Mouse (Mus musculus): ENCODE measurements around the gene Bin2.

Gene Bin2

DNA sequence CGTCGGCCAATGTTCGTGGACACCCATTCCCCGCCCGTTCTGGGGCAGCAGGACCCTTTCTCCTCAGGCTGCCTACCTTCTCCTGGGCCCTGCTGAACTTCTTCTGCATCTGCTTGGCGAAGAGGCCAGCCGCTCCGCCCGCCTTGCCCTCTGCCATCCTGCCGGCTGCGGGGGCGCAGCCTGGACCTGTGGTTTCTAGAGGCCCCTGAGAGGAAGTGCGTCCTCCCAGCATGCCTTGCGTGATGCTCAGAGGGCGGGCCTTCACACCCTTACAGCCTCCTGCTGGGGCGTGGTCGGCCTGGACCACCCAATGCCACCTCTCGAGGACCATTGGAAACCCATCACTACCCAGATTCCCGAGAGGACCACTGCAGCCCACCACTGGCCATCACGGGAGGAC is at the start of gene Bin2:
Gene Bin2, minus strand, starts transcription at position 217 of the 400 bp plus-strand sequence.
- peak; percentile 88 for DNase-seq (ENCODE audit: extremely low read depth, low read depth)

DNA sequence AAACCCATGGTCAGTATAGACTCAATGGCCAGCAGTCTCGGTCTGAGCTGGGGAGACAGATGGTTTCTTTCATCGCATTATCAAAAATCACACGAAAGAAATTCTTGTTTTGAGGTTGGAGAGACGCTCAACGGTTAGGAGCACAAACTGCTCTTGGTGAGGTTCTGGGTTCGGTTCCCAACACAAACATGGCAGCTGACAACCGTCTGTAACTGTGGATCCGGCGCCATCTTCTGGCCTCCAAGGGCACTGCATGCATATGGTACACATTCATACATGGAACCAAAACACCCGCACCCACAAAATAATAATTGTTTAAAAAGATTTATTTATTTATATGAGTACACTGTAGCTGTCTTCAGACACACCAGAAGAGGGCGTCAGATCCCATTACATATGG is 49.2 kb upstream of the Bin2 start:
- no peak for DNase-seq (ENCODE audit: extremely low read depth, low read depth)

DNA sequence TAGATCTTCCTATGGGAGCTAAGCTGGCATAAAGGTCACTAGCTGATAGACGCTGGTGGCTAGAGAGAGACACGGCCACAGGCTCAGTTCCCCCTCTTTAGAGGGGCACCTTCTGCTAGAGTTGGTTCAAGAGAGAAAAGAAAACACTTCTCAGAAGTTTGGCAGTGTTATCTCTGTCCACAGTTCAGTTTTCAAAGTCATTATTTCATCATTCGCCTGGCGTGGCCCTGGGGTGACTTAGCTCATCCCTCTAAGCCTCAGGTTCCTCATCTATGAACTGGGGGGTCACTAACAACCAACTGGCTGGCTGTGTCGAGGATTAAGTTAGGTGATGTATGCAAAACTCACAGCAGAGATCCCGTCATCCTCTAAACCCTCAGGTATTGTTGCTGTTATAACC is 48.6 kb upstream of the Bin2 start:
- peak; percentile 82 for DNase-seq (ENCODE audit: extremely low read depth, low read depth)

DNA sequence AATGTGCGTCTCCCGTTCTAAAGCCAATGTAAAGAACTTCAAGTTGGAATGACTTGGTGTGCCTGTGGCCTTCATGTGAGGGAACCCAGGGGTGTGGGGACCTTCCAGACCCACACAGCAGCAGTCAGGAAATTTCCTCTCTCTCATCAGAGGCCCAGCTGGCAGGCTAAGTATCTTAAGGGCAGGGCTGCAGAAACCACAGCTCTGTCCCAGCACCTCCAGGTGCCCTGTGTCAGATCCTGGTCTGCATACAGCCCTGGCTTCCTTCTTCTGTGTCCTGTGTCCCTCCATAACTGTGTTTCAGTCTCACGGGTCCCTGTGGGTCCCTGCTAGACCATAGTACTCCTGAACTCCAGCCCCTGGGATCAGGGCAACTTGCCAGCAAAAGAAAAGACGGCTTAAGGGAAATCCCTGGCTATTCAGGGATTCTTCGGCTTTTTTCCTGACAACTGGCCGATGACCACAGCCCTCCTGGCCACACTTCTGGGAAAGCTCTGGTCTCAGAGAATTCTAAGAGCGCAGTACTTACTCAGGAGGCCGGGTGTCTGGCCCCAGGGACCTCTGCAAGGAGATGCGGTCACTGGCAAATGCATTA is 46.1 kb upstream of the Bin2 start:
- DNase-seq (ENCODE audit: extremely low read depth, low read depth): no peak

DNA sequence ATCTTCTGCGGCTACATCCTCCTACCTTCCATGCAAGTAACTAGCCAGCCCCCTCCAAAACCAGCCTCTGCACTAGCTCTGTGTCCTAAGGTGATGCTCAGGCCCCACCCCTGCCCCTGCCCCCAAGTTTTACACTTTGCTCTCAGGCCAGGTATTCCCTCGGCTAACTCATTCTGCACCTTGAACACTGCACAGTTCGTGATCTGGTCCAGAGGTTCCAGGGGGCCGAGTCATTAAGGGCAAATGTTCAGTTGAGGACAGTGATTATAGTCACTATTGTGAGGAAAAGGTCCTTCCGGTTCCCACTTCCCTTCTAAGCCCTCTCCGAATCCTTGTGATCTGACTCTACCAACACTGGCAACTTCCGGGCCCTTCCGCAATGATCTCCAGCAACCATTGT is 45.1 kb upstream of the Bin2 start:
- DNase-seq (ENCODE audit: extremely low read depth, low read depth): no peak

DNA sequence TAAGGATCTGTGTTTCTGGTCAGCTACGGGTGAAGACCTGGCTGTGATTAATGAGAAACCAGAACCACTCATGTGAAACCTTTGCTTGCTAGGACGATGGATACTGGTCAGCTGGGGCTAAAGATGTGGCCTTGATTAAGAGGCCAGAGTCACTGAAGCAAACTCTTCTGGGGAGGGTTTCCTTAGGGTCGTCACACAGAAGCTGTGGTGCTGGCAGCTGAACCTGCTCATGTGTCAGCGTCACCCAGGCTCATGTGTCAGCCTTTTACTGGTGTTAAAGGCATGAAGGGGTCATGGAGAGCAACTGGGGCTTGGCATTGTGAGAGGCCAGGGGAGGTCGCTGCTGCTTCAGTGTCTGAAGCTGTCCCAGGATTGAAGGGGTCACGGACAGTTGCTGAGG is 41.5 kb upstream of the Bin2 start:
- DNase-seq (ENCODE audit: extremely low read depth, low read depth): no peak

DNA sequence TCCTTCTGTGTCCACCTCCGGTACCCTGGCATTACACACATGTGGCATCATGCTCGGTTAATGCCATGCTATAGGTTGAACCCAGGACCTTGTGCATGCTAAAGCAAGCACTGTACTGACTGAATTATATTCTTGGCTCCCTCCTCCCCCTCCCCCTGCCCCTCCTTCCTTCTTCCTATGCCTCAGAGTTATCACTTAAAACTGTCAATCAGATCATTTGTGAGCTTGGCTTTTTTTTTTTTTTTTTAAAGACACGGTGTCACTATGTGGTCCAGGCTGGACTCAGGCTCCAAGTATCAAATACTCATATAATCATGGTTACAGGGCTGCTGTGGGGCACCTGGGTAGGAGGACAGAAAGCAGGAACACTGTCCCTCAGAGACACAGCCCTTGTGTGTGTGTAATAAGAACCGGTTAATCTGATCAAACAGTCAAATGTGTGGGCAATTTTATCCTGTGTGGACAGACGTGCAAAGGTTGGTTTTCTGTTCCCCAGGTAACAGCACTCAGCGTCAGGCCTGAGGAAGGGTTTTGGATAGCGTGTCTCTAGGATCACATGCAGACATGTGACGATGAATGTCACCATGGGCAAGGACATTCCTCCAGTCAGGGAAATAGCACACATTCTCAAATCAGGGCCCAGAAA is 39.2 kb upstream of the Bin2 start:
- no peak for DNase-seq (ENCODE audit: extremely low read depth, low read depth)

DNA sequence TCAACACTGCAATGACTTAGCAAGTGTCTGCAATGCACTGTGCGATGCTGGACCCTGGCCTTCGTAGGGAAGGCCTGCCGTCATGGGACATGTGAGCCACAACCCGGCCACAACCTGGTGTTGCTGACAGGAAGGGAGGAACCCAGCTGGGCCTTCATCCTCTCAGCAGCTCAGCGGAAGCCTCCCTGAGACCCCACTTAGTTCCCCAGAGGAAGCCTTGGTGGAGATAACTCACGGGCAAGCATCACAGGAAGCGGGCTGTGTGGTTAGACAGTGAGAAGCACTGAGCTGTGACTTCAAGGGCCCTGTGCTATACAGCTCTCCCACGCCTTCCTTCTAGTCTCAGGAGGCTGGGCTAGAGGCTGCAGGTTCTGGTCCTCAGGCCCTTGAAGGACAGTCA is 36.9 kb upstream of the Bin2 start:
- DNase-seq (ENCODE audit: extremely low read depth, low read depth): peak; percentile 94

DNA sequence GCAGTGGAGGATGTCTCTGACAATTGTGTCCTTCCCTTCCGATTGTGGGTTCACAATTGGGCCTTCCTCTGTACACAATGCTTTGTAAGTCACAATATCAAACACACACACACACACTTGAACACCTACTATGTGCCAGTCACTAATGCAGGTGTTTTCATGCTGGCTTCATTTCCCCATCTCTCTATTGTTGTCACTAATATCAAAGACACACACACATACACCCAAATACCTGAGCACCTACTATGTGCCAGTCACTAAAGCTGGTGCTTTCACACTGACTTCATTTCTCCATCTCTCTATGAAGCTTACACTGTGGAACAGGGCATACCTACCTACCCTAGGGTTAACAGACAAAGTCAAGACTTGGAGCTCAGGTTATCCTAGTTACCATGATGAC is 36.0 kb upstream of the Bin2 start:
- DNase-seq (ENCODE audit: extremely low read depth, low read depth): no peak

DNA sequence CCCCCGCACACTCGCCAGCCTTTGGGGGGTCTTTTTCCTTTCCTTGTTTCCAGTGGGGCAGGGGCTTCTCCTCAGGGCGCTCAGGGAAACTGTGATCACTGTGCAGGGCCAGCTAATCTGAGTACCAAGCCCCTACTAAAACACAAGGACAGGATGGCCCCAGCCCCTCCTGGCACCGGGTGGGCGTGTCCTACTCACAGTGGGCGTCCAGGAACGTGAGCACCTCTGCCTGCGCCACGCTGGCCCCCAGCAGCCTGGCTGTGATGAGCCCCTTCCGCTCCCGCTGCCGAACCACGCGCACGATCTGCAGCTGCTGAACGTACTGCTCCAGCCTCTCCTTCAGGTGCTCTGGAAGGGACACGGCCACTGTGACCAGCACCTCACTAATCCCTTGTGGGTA is 34.6 kb upstream of the Bin2 start:
- no peak for DNase-seq (ENCODE audit: extremely low read depth, low read depth)

DNA sequence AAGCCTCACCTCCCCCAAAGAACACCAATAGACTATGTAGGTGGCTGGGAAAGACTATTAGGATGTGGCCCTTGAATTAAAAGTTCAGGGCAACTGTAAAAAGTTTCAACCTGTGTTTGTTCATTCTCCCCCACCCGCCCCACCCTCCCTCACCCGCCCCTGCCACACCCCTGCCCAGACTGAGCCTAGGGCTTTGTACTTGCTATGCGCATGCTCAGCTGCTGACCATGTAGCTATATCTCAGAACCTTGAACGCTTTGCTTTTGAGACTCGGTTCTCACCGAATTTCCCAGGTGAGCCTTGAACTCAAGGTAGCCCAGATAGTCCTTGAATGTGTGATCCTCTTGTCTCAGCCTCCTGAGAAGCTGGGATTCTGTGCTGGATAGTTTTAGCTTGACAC is 32.5 kb upstream of the Bin2 start:
- no peak for DNase-seq (ENCODE audit: extremely low read depth, low read depth)

DNA sequence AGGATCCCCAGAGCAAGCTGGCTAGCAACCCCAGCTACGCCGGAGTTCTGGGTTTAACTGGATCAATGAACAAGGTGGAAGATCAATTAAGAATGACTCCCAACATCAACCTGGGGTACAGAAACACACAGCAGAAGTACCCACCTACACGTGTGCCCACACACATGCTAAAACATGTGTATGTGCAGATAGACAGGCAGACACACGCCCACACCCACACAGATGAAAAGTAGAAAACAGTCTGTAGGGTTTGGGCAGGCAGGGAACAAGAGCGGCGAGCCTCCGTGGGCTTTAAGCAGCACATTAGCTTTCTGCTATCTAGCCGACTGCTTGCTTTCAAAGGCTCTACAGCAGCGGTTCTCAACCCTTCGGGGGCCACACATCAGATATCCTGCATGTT is 31.8 kb upstream of the Bin2 start:
- DNase-seq (ENCODE audit: extremely low read depth, low read depth): no peak

DNA sequence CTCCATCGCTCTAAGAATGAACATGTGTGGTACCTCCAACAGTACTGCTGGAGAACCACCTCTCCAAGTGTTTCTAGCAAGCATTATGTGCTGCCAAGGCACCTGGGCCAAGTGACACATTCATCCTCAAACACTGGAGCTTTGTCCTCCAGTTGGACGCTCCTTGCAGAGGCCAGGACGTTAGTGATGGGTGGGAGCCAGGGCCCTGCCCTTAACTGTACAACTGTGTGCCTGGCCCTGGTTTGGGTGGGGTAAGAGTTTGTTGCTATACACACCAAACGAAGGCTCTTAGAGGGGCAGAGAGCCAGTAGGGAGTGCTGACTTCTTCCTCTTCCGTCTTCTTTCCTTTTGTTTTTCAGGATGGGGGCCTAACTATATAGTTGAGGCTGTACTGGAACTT is 31.1 kb upstream of the Bin2 start:
- no peak for DNase-seq (ENCODE audit: extremely low read depth, low read depth)

DNA sequence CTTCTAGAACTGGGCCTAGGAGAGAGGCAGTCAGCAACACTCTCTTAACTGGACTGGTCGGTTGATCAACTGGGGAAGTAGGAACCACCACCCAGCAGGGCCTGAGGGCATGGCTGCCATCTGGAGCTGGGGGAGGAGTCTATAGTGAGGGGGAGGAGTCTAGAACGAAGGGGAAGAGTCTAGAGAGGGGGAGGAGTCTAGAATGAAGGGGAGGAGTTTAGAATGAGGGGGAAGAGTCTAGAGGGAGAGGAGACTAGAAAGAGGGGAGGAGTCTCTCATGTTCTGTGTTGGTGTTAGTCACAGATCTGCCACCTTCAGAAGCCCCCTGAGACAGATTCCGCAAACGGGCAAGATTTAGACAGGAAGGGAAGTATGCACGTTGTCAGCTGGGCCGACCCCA is 30.0 kb upstream of the Bin2 start:
- peak; percentile 36 for DNase-seq (ENCODE audit: extremely low read depth, low read depth)

DNA sequence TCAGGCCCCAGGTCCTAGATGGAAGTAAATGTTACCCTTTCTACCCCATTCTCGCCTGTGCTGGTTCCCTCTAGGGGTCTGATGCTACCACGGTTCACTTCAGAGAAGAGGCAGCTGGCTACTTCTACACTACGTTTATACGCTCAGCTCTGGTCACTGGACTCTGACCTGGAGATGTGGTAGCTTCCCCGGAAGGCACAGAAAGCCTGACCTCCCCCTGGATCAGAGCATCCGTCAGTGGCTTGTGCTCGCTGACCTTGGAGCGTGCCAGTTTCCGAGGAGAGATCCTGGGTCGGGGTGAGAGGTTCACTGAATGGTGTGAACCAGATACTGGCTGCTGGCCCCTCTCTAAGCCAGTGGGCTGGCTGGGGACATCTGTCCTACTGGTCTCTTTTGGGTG is 28.7 kb upstream of the Bin2 start:
- DNase-seq (ENCODE audit: extremely low read depth, low read depth): no peak

DNA sequence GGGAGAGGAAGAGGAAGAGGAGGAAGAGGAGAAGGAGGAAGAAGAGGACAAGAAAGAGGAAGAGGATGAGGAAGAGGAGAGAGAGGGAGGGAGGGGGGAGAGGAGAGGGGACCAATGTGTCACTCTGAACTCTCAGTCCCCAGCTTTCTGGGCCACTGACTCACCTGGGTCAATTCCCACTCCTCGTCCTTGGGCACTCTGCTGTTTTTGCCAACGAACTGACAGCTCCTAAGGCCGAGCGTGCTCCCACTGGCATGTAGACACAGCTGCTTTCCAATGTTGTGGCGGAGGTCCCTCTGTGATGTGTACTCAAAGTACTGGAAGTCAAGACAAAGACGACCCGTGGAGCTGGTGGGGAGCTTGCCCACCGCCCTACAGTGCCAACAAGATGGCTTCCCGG is 25.1 kb upstream of the Bin2 start:
- DNase-seq (ENCODE audit: extremely low read depth, low read depth): no peak

DNA sequence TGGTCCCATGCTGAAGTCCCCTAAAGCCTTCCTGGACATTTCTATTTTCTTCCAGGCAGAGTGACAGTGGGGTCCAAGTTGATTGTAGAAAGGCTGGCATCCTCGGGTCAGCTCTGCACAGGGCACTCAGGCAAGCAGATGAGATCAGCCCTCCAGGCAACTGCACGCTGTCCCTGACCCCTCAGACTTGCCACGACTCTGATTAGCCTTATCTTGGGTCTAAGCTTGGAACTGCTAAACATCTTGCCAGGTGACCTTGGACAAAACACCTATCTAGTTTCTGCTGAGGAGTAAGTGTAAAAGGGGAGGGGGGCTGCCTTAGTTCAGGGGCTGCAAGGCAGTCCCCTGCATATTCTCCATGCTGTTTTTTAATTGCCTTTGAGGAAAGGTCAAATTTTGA is 22.6 kb upstream of the Bin2 start:
- DNase-seq (ENCODE audit: extremely low read depth, low read depth): no peak

DNA sequence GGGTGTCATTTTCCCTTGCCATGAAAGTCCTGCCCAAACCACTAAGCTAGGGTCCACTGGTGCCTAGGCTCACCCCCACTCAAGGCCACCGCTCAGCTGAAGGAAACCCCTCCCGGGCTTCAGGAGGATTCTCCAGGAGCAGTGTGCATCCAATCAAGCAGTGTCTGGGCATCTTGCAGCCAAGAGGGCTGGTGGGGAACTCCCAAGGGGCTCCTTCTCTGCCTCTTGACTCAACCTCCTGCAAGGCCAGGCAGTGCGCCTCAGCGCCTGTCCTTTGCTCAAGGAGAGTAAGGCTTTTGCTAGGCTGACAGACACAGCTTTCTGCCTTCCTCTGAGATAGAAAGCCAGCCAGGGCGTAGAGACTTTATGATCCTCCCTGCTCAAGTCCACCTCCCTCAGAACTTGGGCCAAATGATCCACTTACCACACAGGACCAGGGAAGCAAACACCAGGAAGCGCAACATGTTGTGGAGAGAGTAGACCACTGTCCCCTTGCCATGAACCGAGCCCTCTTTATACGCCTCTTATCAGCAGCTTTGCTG is 18.1 kb upstream of the Bin2 start, which contains the start of gene Cela1:
Gene Cela1, minus strand, starts transcription at position 492 of the 542 bp plus-strand sequence.
- DNase-seq (ENCODE audit: extremely low read depth, low read depth): no peak

DNA sequence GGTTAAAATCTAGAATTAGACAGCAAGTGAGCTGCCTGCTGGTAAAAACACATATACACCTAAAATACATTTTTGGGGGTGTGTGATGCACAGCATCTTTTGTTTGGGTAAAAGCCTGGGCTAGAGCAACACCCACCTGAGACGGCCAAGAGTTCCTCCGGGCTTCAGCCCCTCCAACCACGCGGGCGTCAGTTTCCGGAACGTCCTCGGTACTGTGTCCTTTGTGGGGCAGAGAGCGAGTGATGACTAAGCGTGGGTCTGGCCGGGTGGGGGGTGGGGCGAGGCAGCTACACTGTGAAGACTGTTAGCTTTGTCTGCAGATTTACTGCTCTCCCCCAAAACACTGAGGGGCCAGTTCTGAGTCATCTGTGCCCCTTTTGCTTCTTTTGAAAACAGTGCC is 17.6 kb upstream of the Bin2 start:
- DNase-seq (ENCODE audit: extremely low read depth, low read depth): peak; percentile 59

DNA sequence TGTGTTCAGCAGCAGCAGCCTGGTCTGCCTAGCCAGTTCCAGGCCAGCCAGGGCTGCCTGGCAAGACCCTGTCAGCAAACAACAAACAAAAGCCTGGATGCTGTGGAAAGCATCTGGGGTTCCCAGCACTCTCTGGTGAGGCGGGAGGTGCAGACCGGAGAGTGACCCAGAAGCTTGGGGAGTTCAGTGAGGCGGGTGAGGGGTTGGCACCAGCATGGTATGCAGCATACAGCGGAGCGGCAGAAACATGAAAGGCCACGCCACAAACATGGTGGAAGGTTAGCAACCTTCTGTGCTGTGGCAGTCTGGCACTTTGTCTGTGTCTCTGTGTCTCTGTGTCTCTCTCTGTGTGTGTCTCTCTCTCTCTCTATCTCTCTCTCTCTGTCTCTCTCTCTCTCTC is 17.1 kb upstream of the Bin2 start:
- no peak for DNase-seq (ENCODE audit: extremely low read depth, low read depth)

DNA sequence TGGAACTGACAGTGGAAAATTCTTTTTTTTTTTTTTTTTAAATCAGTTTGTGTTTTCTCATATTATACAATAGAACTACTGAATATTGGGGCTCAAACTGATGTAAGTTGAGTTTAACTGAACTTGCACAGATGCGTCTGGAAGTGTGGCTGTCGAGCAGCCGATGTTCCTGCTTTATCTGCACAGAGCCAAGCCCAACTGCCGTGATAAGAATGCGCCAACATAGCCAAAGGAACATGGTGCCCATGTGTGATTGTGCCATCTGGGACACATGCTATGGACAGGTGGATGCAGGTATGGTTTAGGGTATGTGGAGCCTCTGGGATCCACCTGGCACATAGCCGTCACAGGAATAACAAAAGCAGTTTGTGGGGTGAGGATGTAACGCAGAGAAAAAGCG is 16.5 kb upstream of the Bin2 start:
- peak; percentile 78 for DNase-seq (ENCODE audit: extremely low read depth, low read depth)

DNA sequence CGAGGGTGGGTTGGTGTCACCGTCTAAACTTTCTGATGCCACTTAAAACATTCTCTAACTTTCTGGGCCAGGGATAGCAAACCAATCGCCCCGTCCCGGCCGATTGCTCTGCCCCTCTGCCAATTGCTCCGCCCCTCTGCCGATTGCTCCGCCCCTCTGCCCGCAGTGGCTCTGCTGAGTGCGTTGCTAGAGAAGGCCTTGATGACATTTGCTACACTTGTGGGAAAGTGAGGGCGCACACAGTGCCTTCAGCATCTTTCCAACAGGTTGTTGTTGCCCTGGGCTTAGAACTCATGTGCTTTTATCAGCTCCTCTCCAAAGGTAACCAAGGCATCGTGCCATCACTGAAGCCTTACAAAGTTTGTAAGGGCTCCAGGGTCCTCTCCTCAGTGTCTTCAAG is 15.9 kb upstream of the Bin2 start:
- DNase-seq (ENCODE audit: extremely low read depth, low read depth): peak; percentile 62

DNA sequence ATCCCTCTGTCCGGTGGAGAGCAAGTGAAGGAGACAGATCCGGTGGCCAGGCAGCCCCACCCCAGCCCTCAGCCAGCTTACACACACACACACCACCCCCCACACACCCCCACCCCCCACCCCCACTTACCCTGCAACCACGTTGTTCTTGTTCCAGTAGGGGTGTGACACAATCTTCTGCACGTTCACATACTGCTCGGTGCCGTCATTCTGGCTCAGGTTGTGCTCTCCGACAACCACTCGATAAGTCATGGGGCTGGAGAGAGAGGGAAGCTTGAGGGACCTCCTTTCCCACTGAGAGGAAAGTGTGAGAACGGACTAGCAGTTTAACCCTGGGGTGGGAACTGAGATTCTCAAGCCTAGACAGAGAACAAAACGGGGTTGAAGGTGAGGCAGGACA is 15.1 kb upstream of the Bin2 start:
- no peak for DNase-seq (ENCODE audit: extremely low read depth, low read depth)

Data from MEL-GATA-1-ER (cell line).